ENCODE assay signal across 16 mouse cellular contexts in the genomic region with DNA sequence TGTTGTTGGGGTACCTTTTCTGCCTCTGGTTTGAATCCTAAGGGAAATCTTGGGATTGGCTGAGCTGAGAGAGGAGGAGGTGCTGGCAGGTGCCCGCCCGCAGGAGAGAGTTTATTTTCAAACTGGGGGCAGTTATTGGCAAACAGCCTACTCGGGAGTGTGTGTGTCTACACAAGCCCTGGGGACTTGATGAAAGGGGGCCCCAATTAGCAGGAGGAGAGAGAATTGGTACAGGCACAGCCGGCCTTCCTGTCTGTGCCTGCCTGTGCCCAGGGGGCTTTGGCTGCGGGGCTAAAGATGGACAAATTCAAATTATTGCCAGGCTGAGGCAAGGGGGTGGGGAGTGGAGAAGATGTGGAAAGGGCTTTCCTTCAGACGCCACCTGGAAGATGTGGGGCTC. TPM values are rescaled to one million over a fixed set of nuclear protein-coding genes. Genes with fewer than 3 reads are reported as not detected.
DNase-seq lines count a peak whose midpoint lies in the region; ATAC-seq lines count a peak whose summit lies in the region.
"Had no signal": no experiment of that assay in that cellular context is flagged by ENCODE, and none has a peak within 500 bp of the region (broad histone marks: within the 10 kb centered on the region; RNA-seq: fewer than 3 reads in every experiment).

No protein-coding gene starts in this region.

- intact Hi-C loops in gastrocnemius, postnatal 14 days (cut with DNase I; ENCODE audit: low total_unique reads): no loop called here

- no peaks in the 10 kb centered on the region for H3K27me3 ChIP-seq in hindbrain, embryonic 13.5 days
- no peaks in the 10 kb centered on the region for H3K27me3 ChIP-seq in limb, embryonic 15.5 days
- no peaks in the 10 kb centered on the region for H3K27me3 ChIP-seq in stomach, embryonic 16.5 days (ENCODE audit: control insufficient read depth, insufficient read depth, low read length)

- 16% methylated on average over 6 of the region's 6 CpGs for WGBS in hindbrain, embryonic 13.5 days
- 26% methylated on average over 6 of the region's 6 CpGs for whole genome bisulfite sequencing in limb, embryonic 15.5 days
- whole genome bisulfite sequencing in stomach, embryonic 16.5 days: 55% methylated on average over 6 of the region's 6 CpGs

- peak overlapping the region; percentile 70 for H3K4me3 ChIP-seq in hindbrain, embryonic 13.5 days
- no peak overlapping the region for H3K4me3 ChIP-seq in limb, embryonic 15.5 days
- no peak overlapping the region for H3K4me3 ChIP-seq in stomach, embryonic 16.5 days (replicated peaks; ENCODE audit: low read length)
- H3K4me3 ChIP-seq: heart, embryonic 13.5 days had no signal

- H3K9me3 ChIP-seq in hindbrain, embryonic 13.5 days: no peaks in the 10 kb centered on the region
- H3K9me3 ChIP-seq in limb, embryonic 15.5 days: no peaks in the 10 kb centered on the region
- H3K9me3 ChIP-seq in stomach, embryonic 16.5 days (replicated peaks; ENCODE audit: control insufficient read depth, low read length): no peaks in the 10 kb centered on the region
- H3K9me3 ChIP-seq: heart, embryonic 13.5 days had no signal

- H3K9ac ChIP-seq in hindbrain, embryonic 13.5 days: peak overlapping the region; percentile 84
- H3K9ac ChIP-seq in limb, embryonic 15.5 days: no peak overlapping the region
- peak overlapping the region; percentile 13; the same call in 1 of the 2 replicates for H3K9ac ChIP-seq in stomach, embryonic 16.5 days (ENCODE audit: low read length)
- H3K9ac ChIP-seq: heart, embryonic 13.5 days had no signal

- no peak for ATAC-seq in hindbrain, embryonic 13.5 days (ENCODE audit: low FRiP score)
- ATAC-seq in limb, embryonic 15.5 days (ENCODE audit: insufficient number of reproducible peaks, low FRiP score, low TSS enrichment, low read depth): no peak
- ATAC-seq in stomach, embryonic 16.5 days (ENCODE audit: insufficient read depth, low FRiP score): no peak

- peak overlapping the region; percentile 91 for H3K4me2 ChIP-seq in hindbrain, embryonic 13.5 days
- H3K4me2 ChIP-seq in limb, embryonic 15.5 days: 0 out of 2 replicates have a peak overlapping the region, but pooled peaks have one; percentile 1
- H3K4me2 ChIP-seq in stomach, embryonic 16.5 days (ENCODE audit: low read depth, low read length): peak overlapping the region; percentile 80
- H3K4me2 ChIP-seq: heart, embryonic 13.5 days had no signal

- H3K27ac ChIP-seq in hindbrain, embryonic 13.5 days: peak overlapping the region; percentile 63
- H3K27ac ChIP-seq in limb, embryonic 15.5 days: no peak overlapping the region
- no peak overlapping the region for H3K27ac ChIP-seq in stomach, embryonic 16.5 days (ENCODE audit: low read length)
- H3K27ac ChIP-seq: heart, embryonic 13.5 days had no signal

- H3K4me1 ChIP-seq in hindbrain, embryonic 13.5 days (replicated peaks): peaks cover 79% of the 10 kb centered on the region
- H3K4me1 ChIP-seq in limb, embryonic 15.5 days: peaks cover 55% of the 10 kb centered on the region
- H3K4me1 ChIP-seq in stomach, embryonic 16.5 days (ENCODE audit: control insufficient read depth, insufficient read depth, low read length): peaks cover 26% of the 10 kb centered on the region

- peaks cover 22% of the 10 kb centered on the region for H3K36me3 ChIP-seq in hindbrain, embryonic 13.5 days
- peaks cover 2% of the 10 kb centered on the region; the same call in 1 of the 2 replicates for H3K36me3 ChIP-seq in limb, embryonic 15.5 days
- H3K36me3 ChIP-seq in stomach, embryonic 16.5 days (ENCODE audit: control insufficient read depth, insufficient read depth, low read length): no peaks in the 10 kb centered on the region
- H3K36me3 ChIP-seq: heart, embryonic 13.5 days had no signal

- DNase-seq in retina, postnatal 1 day: peak; percentile 79
- DNase-seq in retina, embryonic 14.5 days (ENCODE audit: low spot score): no peak
- DNase-seq in gastrocnemius, postnatal 14 days: no peak
- DNase-seq in spleen, postnatal 36 days (ENCODE audit: low spot score in 2 of 2): no peak
- DNase-seq in cerebellum, adult 18-20 months: no peak
- DNase-seq: adrenal gland, adult 2 months; B cell, adult 2 months; cerebellum, adult 11-12 months; kidney, adult 9 months; lung, adult 2 months; right cerebral cortex, postnatal 25 days; thymus, postnatal 14 days had no signal

RNA-seq across cellular contexts. Expression of gene Igsf9, which starts 4.2 kb away (rescaled TPM):
- 57.4 and 62.6 TPM in 2 replicates for polyA plus RNA-seq in hindbrain, embryonic 13.5 days (2015; fragmentation: Nextera tagmentation; extraction: Ambion mirVana)
- polyA plus RNA-seq in limb, embryonic 15.5 days (2015; fragmentation: Nextera tagmentation; extraction: Ambion mirVana): 39.6 and 41.0 TPM in 2 replicates
- 51.6 and 55.3 TPM in 2 replicates for polyA plus RNA-seq in stomach, embryonic 16.5 days (2015; fragmentation: Nextera tagmentation; extraction: Ambion mirVana)
- total RNA-seq in gastrocnemius, postnatal 14 days (2021): under 1 TPM; 0.37 to 0.51 TPM

RNA-seq across cellular contexts. Expression of gene Slamf9, which starts 10.7 kb away (rescaled TPM):
- polyA plus RNA-seq in hindbrain, embryonic 13.5 days (2015; fragmentation: Nextera tagmentation; extraction: Ambion mirVana): 0.34 TPM in 1 of 2 replicates, not detected in the other
- polyA plus RNA-seq in limb, embryonic 15.5 days (2015; fragmentation: Nextera tagmentation; extraction: Ambion mirVana): 0.47 and 0.52 TPM in 2 replicates
- 0.59 and 0.91 TPM in 2 replicates for polyA plus RNA-seq in stomach, embryonic 16.5 days (2015; fragmentation: Nextera tagmentation; extraction: Ambion mirVana)
- under 1 TPM; 0.33 to 0.57 TPM for total RNA-seq in gastrocnemius, postnatal 14 days (2021)

RNA-seq across cellular contexts. Expression of gene Tagln2, which starts 14.0 kb away (rescaled TPM):
- polyA plus RNA-seq in hindbrain, embryonic 13.5 days (2015; fragmentation: Nextera tagmentation; extraction: Ambion mirVana): 67.8 and 72.3 TPM in 2 replicates
- polyA plus RNA-seq in limb, embryonic 15.5 days (2015; fragmentation: Nextera tagmentation; extraction: Ambion mirVana): 233 and 277 TPM in 2 replicates
- polyA plus RNA-seq in stomach, embryonic 16.5 days (2015; fragmentation: Nextera tagmentation; extraction: Ambion mirVana): 377 and 446 TPM in 2 replicates
- 10 to 100 TPM; 60.4 to 61.2 TPM for total RNA-seq in gastrocnemius, postnatal 14 days (2021)

RNA-seq across cellular contexts. Expression of gene Cfap45, which starts 34.8 kb away (rescaled TPM):
- polyA plus RNA-seq in hindbrain, embryonic 13.5 days (2015; fragmentation: Nextera tagmentation; extraction: Ambion mirVana): 3.7 and 5.2 TPM in 2 replicates
- 2.2 and 2.3 TPM in 2 replicates for polyA plus RNA-seq in limb, embryonic 15.5 days (2015; fragmentation: Nextera tagmentation; extraction: Ambion mirVana)
- 2.6 and 3.1 TPM in 2 replicates for polyA plus RNA-seq in stomach, embryonic 16.5 days (2015; fragmentation: Nextera tagmentation; extraction: Ambion mirVana)
- total RNA-seq in gastrocnemius, postnatal 14 days (2021): under 1 TPM; 0.40 to 0.45 TPM

Comparison
In these comparisons a context has a peak if more than half of its experiments do, and no peak if none do; other contexts are left out.
1. H3K4me2 ChIP-seq: peak in every context shown above with its lines; median percentile 91 in hindbrain, embryonic 13.5 days; 80 in stomach, embryonic 16.5 days; 1 in limb, embryonic 15.5 days.